Mouse (Mus musculus) cerebellum, adult 8-10 months (tissue): ENCODE results near the gene Mdk.
A peak's percentile ranks its signal among the peaks of the same experiment; 100 is the strongest.

Source experiments
- DNase-seq: peaks from one replicate; pipeline ENCODE4 v3.0.0; 2022

Mdk gene

DNA sequence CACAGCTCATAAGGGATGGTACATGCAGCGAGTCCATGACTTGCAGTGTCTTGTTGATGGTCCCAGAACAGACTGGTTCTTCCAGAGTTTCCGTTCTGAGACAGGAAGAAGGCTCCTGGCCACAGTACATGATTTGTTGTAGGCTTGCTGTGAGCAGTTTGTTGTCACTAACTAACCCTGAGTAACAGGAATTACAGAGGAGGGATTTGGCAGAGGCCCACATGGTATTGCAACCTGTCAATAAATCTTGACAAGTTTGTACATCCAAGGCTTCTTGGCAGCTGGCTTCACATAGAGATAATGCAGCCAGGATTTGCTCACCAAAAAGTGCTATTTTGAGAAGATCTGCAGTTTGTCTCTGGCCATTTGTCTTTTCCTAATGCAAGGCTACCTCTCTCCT lies 26.0 kb downstream of the Mdk start:
- no peak for DNase-seq

DNA sequence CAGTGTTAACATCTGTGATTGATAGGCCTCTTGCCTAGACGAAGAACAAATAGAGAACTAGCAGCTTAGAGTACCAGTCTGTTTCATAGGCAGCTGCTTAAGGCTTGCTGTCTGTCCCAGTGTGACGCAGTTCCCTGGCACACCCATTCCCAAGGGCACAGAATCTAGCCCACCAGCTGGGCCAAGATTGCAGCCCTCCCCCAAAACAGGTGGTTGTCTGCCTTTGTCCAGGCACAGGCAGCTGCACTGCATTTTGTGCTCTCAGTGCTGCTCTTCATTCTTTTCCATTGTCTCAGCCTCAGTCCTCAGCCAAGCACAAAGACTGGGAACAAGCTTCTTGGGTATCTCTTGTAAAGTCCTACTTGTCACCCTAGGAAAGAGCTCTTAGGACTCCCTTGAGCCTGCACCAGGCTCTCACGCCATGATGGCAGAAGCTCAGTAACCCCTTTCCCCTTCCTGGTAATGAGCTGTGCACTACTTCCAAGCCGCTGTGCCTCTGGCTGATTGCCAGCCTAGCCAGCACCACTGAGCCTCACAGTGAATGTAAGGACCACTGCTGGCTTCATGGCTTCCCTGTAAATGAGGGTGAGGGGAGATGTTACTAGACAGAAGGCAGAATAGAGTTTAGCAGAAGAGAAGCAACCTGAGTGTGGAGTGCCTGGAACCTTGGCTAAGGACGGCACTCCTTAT lies 27.3 kb downstream of the Mdk start:
- DNase-seq = no peak

DNA sequence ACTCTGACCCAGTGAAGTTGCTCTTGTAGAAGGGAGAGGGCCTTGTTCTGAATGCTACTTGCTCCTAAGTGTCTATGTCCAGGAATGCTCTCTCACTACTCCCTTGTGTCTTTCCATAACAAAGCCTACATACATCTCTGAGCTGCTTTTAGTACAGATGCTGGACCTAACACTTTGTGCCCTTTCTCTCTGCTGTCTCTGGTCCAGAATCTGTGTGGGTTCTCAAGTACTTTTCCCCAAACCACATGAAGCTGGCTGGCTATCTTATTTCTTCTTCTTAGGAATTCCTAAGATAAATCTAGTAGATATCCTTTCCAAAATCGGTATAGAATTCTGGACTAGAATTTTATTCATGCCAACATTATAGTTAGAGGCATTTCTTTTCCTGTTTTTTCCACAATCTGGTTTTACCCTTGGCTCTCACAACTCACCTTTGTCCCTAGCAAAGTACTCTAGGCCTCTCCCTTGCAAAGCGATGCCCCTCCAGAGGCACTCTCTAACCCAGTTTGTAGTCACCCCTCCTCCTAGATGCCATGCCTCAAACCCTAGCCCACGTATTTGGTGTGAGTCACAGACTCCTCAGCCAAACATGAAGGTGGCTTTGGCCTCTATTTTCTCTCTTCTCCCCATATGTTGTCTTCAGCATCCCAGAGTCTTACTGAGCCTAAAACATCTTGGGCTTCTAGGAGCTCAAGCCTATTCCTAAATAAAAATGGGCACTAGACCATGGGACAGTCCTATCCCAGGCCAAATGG lies 28.7 kb downstream of the Mdk start:
- no peak for DNase-seq

DNA sequence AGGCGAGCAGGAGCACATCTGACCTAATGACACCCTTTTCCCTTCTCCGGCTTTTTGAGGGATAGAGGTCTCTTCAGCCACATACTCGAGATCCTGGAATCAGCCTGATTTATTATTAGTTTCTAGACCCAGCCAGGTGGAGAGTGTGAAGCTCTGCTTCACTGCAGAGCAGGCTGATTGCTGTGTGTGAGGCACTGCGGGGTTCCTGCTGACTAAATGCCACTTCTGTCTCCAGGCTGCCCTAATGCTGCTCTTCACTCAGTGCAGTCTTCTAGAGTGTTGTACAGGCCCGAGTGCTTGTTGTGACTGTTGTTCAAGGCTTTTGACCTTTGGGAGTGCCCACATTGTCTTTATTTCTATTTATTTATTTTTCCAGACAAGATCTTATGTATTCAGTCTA lies 29.8 kb downstream of the Mdk start:
- peak; percentile 49 for DNase-seq

- no peak for DNase-seq
Observed at GRCm38 (mm10) chr2:91900431-91900830, 31.7 kb downstream of the Mdk start.

DNA sequence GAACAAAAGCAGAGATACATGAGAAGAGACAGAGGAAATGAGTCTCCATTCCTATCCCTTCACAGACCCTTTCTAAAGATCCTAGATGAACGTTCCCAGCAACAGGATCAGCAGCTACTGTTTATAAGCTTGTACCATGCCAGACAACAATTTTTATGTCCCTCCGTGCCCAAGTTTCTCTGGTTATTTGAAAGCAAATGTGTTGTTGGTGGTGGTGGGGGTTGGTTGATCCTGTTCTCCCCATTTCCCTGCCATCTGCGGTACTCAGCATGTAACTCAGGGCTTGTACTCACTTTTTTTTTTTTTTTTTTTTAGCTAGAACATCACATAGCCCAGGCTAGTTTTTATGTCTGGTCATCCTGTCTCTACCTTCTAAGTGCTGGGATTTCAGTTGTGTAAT lies 33.0 kb downstream of the Mdk start:
- DNase-seq = no peak

- no peak for DNase-seq
Observed at GRCm38 (mm10) chr2:91897968-91898367, 34.1 kb downstream of the Mdk start.

DNA sequence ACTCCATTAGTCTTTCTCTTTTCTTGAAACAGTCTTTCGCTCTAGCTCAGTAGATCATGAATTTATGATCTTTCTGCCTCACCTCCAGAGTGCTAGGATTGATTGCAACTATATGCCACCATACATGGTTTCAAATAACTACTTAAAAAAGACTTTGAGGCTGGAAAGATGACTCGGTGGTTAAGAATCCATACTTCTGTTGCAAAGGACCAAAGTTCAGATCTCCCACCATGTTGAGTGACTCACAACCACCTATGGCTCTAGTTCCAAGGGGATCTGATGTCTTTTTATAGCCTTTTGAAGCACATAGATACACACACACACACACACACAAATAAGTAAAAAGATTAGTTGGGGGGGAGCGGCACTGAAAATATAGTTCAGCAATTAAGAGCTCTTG lies 36.7 kb downstream of the Mdk start:
- DNase-seq = no peak

DNA sequence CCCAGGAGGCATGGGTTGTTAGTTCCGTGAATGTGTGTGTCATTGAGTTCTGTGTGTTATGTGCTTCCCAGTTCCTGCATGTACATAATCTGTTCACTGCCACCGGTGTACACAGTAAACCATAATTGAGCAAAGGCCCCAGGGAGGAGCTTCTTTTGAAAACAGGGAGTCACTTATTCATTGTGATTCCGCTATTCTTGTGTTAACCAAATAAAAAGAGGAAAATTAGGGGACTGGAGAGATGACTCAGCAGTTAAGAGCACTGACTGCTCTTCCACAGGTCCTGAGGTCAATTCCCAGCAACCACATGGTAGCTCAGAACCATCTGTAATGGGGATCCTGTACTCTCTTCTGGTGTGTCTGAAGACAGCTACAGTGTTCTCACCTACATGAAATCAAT lies 37.4 kb downstream of the Mdk start:
- no peak for DNase-seq

- no peak for DNase-seq
Observed at GRCm38 (mm10) chr2:91884616-91885015, 47.5 kb downstream of the Mdk start.

- no peak for DNase-seq
Observed at GRCm38 (mm10) chr2:91883961-91884360, 48.1 kb downstream of the Mdk start.
